Mouse (Mus musculus) liver, postnatal 0 days (tissue): ENCODE data around the gene Cyb561a3. TPM values are rescaled to one million over a fixed set of nuclear protein-coding genes. Genes with fewer than 3 reads are reported as not detected.
A peak's percentile ranks its signal among the peaks of the same experiment; 100 is the strongest.

Source experiments
- ATAC-seq: fragments of 200-750 bp; cut with Nextera tagmentation; 2 replicates; pipeline ENCODE4 v1.8.0; 2017; ENCODE audit warnings: mild to moderate bottlenecking, moderate library complexity
- DNase-seq: peaks from one replicate; pipeline ENCODE4 v3.0.0-alpha.2; 2016
- H3K27ac ChIP-seq: fragments of 300-500 bp; sonication (generic); 2 replicates; pipeline ENCODE4 v1.5.1; 2014; ENCODE audit warnings: antibody characterized with exemption, moderate library complexity, mild to moderate bottlenecking, low read depth
- H3K27me3 ChIP-seq: fragments of 300-500 bp; sonication (generic); 2 replicates; pipeline ENCODE4 v1.6.1; 2014; ENCODE audit warnings: low read length, control low read depth, mixed read lengths; ENCODE audit not compliant: insufficient read depth
- H3K36me3 ChIP-seq: fragments of 300-500 bp; sonication (generic); replicated peaks from 2 replicates; pipeline ENCODE4 v1.6.1; 2014; ENCODE audit warnings: mild to moderate bottlenecking, control low read depth, low read length, moderate library complexity, mixed read lengths; ENCODE audit not compliant: insufficient read depth
- H3K4me1 ChIP-seq: fragments of 300-500 bp; sonication (generic); 2 replicates; pipeline ENCODE4 v1.6.1; 2014; ENCODE audit warnings: antibody characterized with exemption, mild to moderate bottlenecking, control low read depth; ENCODE audit not compliant: insufficient read depth
- H3K4me2 ChIP-seq: fragments of 300-500 bp; sonication (generic); 2 replicates; pipeline ENCODE4 v1.6.1; 2014; ENCODE audit warnings: low read depth, mild to moderate bottlenecking, low read length, moderate library complexity, mixed read lengths
- H3K4me3 ChIP-seq: fragments of 300-500 bp; sonication (generic); 2 replicates; pipeline ENCODE4 v1.5.1; 2014; ENCODE audit warnings: low read depth, low read length
- H3K9ac ChIP-seq: fragments of 300-500 bp; sonication (generic); replicated peaks from 2 replicates; pipeline ENCODE4 v1.6.1; 2014; ENCODE audit warnings: mild to moderate bottlenecking, moderate library complexity
- H3K9me3 ChIP-seq: fragments of 300-500 bp; sonication (generic); 2 replicates; pipeline ENCODE4 v1.6.1; 2016; ENCODE audit warnings: mild to moderate bottlenecking, control low read depth, low read length, mixed read lengths
- CTCF ChIP-seq: sonication (generic); IDR thresholded peaks from 2 replicates; pipeline ENCODE4 v1.5.1; 2016; ENCODE audit warnings: antibody characterized with exemption, low read depth
- EP300 ChIP-seq: IDR thresholded peaks from 2 replicates; pipeline ENCODE4 v1.6.1; 2016; ENCODE audit warnings: antibody characterized with exemption, low read depth, mild to moderate bottlenecking
- WGBS: fragments of 180-500 bp; shearing (Covaris S2); extraction: QIAGEN DNeasy Blood & Tissue Kit; methylation state at CpG from one replicate; pipeline ENCODE4 v1.1.7; 2014; ENCODE audit not compliant: insufficient replicate concordance; 5-methylcytosine and 5-hydroxymethylcytosine counted together
- polyA plus RNA-seq: library from polyadenylated mRNA; unstranded; fragments of >200 nt; fragmentation: Nextera tagmentation; extraction: Ambion mirVana; gene quantifications from 2 replicates; pipeline ENCODE4 v1.2.1, GENCODE M21; 2015

Cyb561a3 gene
- polyA plus RNA-seq, 1 experiment from 2014 or later, result 18.5 TPM

DNA sequence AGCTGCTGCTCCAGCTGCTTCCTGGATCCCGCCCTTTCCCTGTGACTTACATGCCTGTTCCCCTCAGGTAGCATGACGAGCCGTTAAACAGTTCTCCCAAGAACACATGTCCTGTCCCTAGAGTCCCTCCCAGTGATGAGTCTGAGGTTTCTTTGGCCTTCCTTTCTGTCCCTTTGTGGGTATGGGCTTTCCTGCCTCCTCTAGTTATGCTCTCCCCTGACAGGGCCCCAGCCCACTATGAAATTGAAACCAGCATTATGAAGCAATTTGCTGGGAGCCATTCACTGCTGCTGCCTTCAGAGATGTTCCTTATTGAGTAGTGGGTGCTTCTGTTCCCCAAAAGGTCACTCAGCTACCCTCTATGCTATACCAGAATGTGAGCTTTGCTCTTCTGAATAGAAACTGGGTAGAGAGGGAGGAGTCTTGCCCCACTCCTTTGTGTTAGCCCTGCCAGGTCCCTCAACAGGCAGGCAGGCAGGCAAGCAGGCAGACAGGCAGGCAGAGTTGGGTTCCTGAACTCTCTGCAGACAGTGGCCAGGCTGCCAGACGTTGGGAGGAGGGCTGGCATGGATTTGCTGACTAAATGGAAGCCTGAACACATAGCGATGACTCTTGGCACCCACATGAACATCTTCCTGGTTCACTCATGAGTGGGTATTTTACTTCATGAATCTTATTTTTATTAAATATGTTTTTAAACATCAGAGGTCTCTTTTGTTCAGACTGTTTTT is 12.3 kb downstream of the Cyb561a3 start:
- Histone ChIP-seq H3K36me3 (peaks cover 53% of the 10 kb centered on the region), H3K27me3 (no peaks in the 10 kb centered on the region), H3K4me1 (peaks cover 31% of the 10 kb centered on the region), H3K27ac (peak overlapping the region; percentile 45), H3K9me3 (no peaks in the 10 kb centered on the region), H3K4me3 (no peak overlapping the region), H3K4me2 (no peak overlapping the region), H3K9ac (peak overlapping the region; percentile 26; the same call in 1 of the 2 replicates)
- TF ChIP-seq CTCF (no peak), EP300 (no peak)
- WGBS, result 53% methylated on average over 5 of the region's 5 CpGs
- ATAC-seq (peak; percentile 7; the same call in 1 of the 2 replicates), DNase-seq (peak; percentile 32)

DNA sequence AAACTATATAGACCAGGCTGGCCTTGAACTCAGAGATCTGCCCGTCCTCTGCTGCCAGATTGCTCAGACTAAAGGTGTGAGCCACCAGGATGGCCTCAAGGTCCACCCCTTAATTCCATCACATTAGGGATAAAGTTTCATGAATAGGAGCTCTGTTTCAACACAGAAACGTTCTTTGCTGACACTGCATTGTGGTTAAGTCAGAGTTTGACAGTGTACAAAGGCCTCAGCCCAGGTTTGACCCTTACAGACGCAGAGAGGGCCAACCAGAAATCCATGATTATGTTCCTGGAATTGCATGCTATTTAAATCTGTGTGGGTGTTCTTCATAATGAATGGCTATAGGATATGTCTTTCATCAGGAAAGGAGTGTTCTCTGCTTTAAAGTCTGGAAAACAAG is 13.3 kb downstream of the Cyb561a3 start:
- no peak for TF ChIP-seq EP300
- no peak for TF ChIP-seq CTCF
- Histone ChIP-seq H3K4me3 (no peak overlapping the region), H3K9ac (no peak overlapping the region), H3K9me3 (no peaks in the 10 kb centered on the region), H3K4me1 (peaks cover 26% of the 10 kb centered on the region), H3K27ac (peak overlapping the region; percentile 45; the same call in 1 of the 2 replicates), H3K36me3 (peaks cover 60% of the 10 kb centered on the region), H3K4me2 (no peak overlapping the region), H3K27me3 (no peaks in the 10 kb centered on the region)
- ATAC-seq (peak; percentile 15; the same call in 1 of the 2 replicates), DNase-seq (no peak)
- WGBS, result 51% methylated on average over 3 of the region's 3 CpGs

DNA sequence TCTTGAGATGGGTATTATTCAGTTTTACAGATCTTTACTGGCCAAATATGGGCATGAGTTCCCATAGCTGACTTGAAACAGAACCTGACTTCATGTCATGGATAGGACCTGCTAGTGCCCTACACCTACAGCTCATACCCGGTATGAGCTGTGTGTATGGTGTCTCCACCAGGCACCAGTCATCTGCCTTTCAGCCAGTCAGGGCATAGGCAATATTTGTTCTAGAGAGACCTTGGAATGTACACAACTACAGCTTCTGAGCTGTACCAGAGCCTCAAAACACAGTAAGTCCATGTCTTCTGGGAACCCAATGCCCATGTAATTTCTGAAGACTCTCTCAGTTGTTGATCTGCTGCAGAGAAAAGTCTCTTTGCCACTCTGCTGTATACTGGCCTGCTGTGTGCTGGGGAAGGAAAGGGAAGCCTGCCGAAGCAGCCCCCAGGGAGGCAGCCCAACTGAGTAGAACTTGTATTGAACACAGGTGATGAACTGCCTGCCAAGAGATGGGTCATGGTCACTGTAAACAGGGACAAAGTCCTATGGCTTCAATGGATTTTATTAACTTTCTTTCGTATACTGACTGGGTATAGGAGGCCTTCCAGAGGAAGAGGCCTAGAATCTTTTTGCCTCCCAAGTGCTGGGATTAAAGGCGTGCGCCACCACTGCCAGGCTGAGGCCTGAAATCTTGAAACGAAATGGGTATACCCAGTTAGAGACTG is 14.8 kb downstream of the Cyb561a3 start:
- H3K27ac ChIP-seq, result peak overlapping the region; percentile 45
- peaks cover 68% of the 10 kb centered on the region for H3K36me3 ChIP-seq

DNA sequence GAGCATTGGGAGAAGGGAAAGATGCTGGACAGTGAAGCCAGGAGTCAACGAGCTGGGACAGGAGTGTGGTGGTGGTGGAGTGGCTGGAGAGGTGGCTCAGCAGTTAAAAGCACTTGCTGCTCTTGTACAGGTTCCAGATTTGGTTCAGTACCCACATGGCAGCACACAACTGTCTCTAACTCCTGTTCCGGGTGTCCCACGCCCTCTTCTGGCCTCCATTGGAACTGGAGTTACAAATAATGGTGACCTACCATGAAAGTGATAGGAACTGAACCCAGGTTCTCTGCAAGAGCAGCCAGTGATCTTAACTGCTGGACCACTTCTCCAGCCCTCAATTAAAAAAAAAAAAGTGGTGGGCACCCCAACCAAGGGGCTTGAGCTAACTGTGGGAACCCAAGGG is 21.2 kb downstream of the Cyb561a3 start:
- WGBS, result 33% methylated on average over 3 of the region's 3 CpGs
- no peak overlapping the region for H3K27ac ChIP-seq
- no peaks in the 10 kb centered on the region for H3K27me3 ChIP-seq
- H3K4me2 ChIP-seq, result no peak overlapping the region
- peaks cover 22% of the 10 kb centered on the region for H3K4me1 ChIP-seq
- ATAC-seq (no peak), DNase-seq (peak; percentile 57)
- TF ChIP-seq CTCF (peak; percentile 68), EP300 (no peak)
- no peak overlapping the region for H3K4me3 ChIP-seq
- no peaks in the 10 kb centered on the region for H3K9me3 ChIP-seq
- no peak overlapping the region for H3K9ac ChIP-seq
- peaks cover 64% of the 10 kb centered on the region for H3K36me3 ChIP-seq

More for the DNA sequence above, 14.8 kb downstream of the Cyb561a3 start:
- H3K4me3 ChIP-seq, result no peak overlapping the region
- TF ChIP-seq EP300 (no peak), CTCF (no peak)
- 77% methylated on average over 6 of the region's 6 CpGs for WGBS
- no peaks in the 10 kb centered on the region for H3K9me3 ChIP-seq
- no peaks in the 10 kb centered on the region for H3K27me3 ChIP-seq
- no peak overlapping the region for H3K4me2 ChIP-seq
- peaks cover 24% of the 10 kb centered on the region for H3K4me1 ChIP-seq
- H3K9ac ChIP-seq, result no peak overlapping the region
- DNase-seq (peak; percentile 39), ATAC-seq (peak; percentile 75)

- ATAC-seq, result no peak
- no peak overlapping the region for H3K27ac ChIP-seq
Observed at GRCm38 (mm10) chr19:10599648-10600047, 22.7 kb downstream of the Cyb561a3 start.

GRCm38 (mm10) chr19:10602247-10602769 is 25.3 kb downstream of the Cyb561a3 start:
- Histone ChIP-seq H3K9ac (peak overlapping the region; percentile 91), H3K36me3 (peaks cover 24% of the 10 kb centered on the region), H3K27ac (peak overlapping the region; percentile 94), H3K4me3 (peak overlapping the region; percentile 83), H3K9me3 (no peaks in the 10 kb centered on the region), H3K4me1 (peaks cover 39% of the 10 kb centered on the region), H3K4me2 (peak overlapping the region; percentile 85), H3K27me3 (no peaks in the 10 kb centered on the region)
- ATAC-seq (no peak), DNase-seq (no peak)
- TF ChIP-seq EP300 (no peak), CTCF (no peak)
- WGBS, result 20% methylated on average over 6 of the region's 6 CpGs

More at GRCm38 (mm10) chr19:10599648-10600047, 22.7 kb downstream of the Cyb561a3 start:
- no peak overlapping the region for H3K4me3 ChIP-seq
- no peaks in the 10 kb centered on the region for H3K9me3 ChIP-seq
- DNase-seq, result no peak
- no peak overlapping the region for H3K4me2 ChIP-seq
- H3K9ac ChIP-seq, result no peak overlapping the region
- TF ChIP-seq CTCF (no peak), EP300 (no peak)
- H3K36me3 ChIP-seq, result peaks cover 50% of the 10 kb centered on the region
- no peaks in the 10 kb centered on the region for H3K27me3 ChIP-seq
- peaks cover 26% of the 10 kb centered on the region for H3K4me1 ChIP-seq
- 86% methylated on average over 2 of the region's 2 CpGs for WGBS
